Mouse (Mus musculus): ENCODE measurements around the gene Pias4. TPM values are rescaled to one million over a fixed set of nuclear protein-coding genes. Genes with fewer than 3 reads are reported as not detected.
A peak's percentile ranks its signal among the peaks of the same experiment; 100 is the strongest.
"Not testable (repeated sequence)": the region's sequence is repeated elsewhere in the genome, so short reads cannot be mapped to it uniquely, and the experiment has no call there.

The Pias4 gene
- polyA plus RNA-seq, 1 experiment from 2014 or later, result 59.2 TPM

- H3K4me2 ChIP-seq, result no peak overlapping the region
- H3K9me3 ChIP-seq, result no peaks in the 10 kb centered on the region
- H3K36me3 ChIP-seq (replicated peaks), result peaks cover 28% of the 10 kb centered on the region; the same call in 1 of the 2 replicates
- no peaks in the 10 kb centered on the region for H3K27me3 ChIP-seq (replicated peaks)
- no peak for ATAC-seq (replicated peaks)
- no peak overlapping the region for H3K9ac ChIP-seq
- peaks cover 26% of the 10 kb centered on the region for H3K4me1 ChIP-seq
- H3K4me3 ChIP-seq, result no peak overlapping the region
- WGBS, result 98% methylated on average over 9 of the region's 9 CpGs
- no peak overlapping the region for H3K27ac ChIP-seq
Observed at GRCm38 (mm10) chr10:81187161-81187560, 19.4 kb upstream of the Pias4 start.

GRCm38 (mm10) chr10:81184765-81185164, 17.0 kb upstream of the Pias4 start:
- no peaks in the 10 kb centered on the region for H3K9me3 ChIP-seq
- H3K4me1 ChIP-seq, result peaks cover 23% of the 10 kb centered on the region
- H3K27me3 ChIP-seq (replicated peaks), result no peaks in the 10 kb centered on the region
- H3K4me2 ChIP-seq, result no peak overlapping the region
- H3K36me3 ChIP-seq (replicated peaks), result peaks cover 38% of the 10 kb centered on the region
- H3K4me3 ChIP-seq, result no peak overlapping the region
- ATAC-seq (replicated peaks), result no peak
- H3K27ac ChIP-seq, result no peak overlapping the region
- WGBS, result 79% methylated on average over 4 of the region's 4 CpGs
- no peak overlapping the region for H3K9ac ChIP-seq

GRCm38 (mm10) chr10:81183805-81184204, 16.1 kb upstream of the Pias4 start, which contains the start of gene 4930442H23Rik:
4930442H23Rik (minus strand) TSS chr10:81183849.
- Histone ChIP-seq H3K4me3 (peak within 1 kb of the TSS; percentile 58), H3K9me3 (no peaks in the 10 kb centered on the region), H3K9ac (peak within 1 kb of the TSS; percentile 72), H3K4me1 (peaks cover 23% of the 10 kb centered on the region), H3K4me2 (peak within 1 kb of the TSS; percentile 53), H3K36me3 (replicated peaks) (peaks cover 48% of the 10 kb centered on the region), H3K27me3 (replicated peaks) (no peaks in the 10 kb centered on the region), H3K27ac (peak within 1 kb of the TSS; percentile 88)
- 86% methylated on average over 5 of the region's 5 CpGs for WGBS
- no peak for ATAC-seq (replicated peaks)

GRCm38 (mm10) chr10:81182336-81183333, 14.9 kb upstream of the Pias4 start, which contains the start of gene Dapk3:
Dapk3 (plus strand) TSS chr10:81183005.
- 4% methylated on average over 53 of the region's 53 CpGs for WGBS
- ATAC-seq (replicated peaks), result peak; percentile 94
- H3K9ac ChIP-seq, result peak within 1 kb of the TSS; percentile 72
- H3K36me3 ChIP-seq (replicated peaks), result peaks cover 60% of the 10 kb centered on the region
- peaks cover 33% of the 10 kb centered on the region for H3K4me1 ChIP-seq
- peak within 1 kb of the TSS; percentile 58 for H3K4me3 ChIP-seq
- H3K27me3 ChIP-seq (replicated peaks), result no peaks in the 10 kb centered on the region
- peak within 1 kb of the TSS; percentile 88 for H3K27ac ChIP-seq
- no peaks in the 10 kb centered on the region for H3K9me3 ChIP-seq
- H3K4me2 ChIP-seq, result peak within 1 kb of the TSS; percentile 53

GRCm38 (mm10) chr10:81181860-81182259, 14.1 kb upstream of the Pias4 start:
- not testable (repeated sequence) for H3K4me3 ChIP-seq; H3K9me3 ChIP-seq; H3K27me3 ChIP-seq (replicated peaks); ATAC-seq (replicated peaks); H3K4me2 ChIP-seq; H3K9ac ChIP-seq
- Histone ChIP-seq H3K4me1 (peaks cover 38% of the 10 kb centered on the region), H3K27ac (peak overlapping the region; percentile 56; the same call in 1 of the 2 replicates), H3K36me3 (replicated peaks) (peaks cover 59% of the 10 kb centered on the region)
- 75% methylated on average over 12 of the region's 12 CpGs for WGBS

GRCm38 (mm10) chr10:81180946-81181345, 13.2 kb upstream of the Pias4 start:
- H3K36me3 ChIP-seq (replicated peaks), result peaks cover 53% of the 10 kb centered on the region

GRCm38 (mm10) chr10:81179451-81180342, 12.0 kb upstream of the Pias4 start:
- Histone ChIP-seq H3K27ac (no peak overlapping the region), H3K27me3 (replicated peaks) (no peaks in the 10 kb centered on the region), H3K4me3 (no peak overlapping the region), H3K4me1 (peaks cover 53% of the 10 kb centered on the region), H3K9ac (no peak overlapping the region), H3K9me3 (no peaks in the 10 kb centered on the region), H3K4me2 (no peak overlapping the region), H3K36me3 (replicated peaks) (peaks cover 50% of the 10 kb centered on the region)
- WGBS, result 91% methylated on average over 32 of the region's 32 CpGs
- no peak for ATAC-seq (replicated peaks)

More at GRCm38 (mm10) chr10:81180946-81181345, 13.2 kb upstream of the Pias4 start:
- Histone ChIP-seq H3K4me1 (peaks cover 41% of the 10 kb centered on the region), H3K9me3 (no peaks in the 10 kb centered on the region), H3K4me3 (no peak overlapping the region), H3K27me3 (replicated peaks) (no peaks in the 10 kb centered on the region), H3K4me2 (no peak overlapping the region), H3K9ac (no peak overlapping the region), H3K27ac (no peak overlapping the region)
- 92% methylated on average over 13 of the region's 13 CpGs for WGBS
- ATAC-seq (replicated peaks), result no peak

- H3K4me1 ChIP-seq, result peaks cover 56% of the 10 kb centered on the region
- H3K9ac ChIP-seq, result peak overlapping the region; percentile 2; the same call in 1 of the 2 replicates
- H3K36me3 ChIP-seq (replicated peaks), result peaks cover 46% of the 10 kb centered on the region
- WGBS, result 93% methylated on average over 11 of the region's 11 CpGs
- H3K27ac ChIP-seq, result no peak overlapping the region
- H3K9me3 ChIP-seq, result no peaks in the 10 kb centered on the region
- no peak for ATAC-seq (replicated peaks)
- H3K27me3 ChIP-seq (replicated peaks), result no peaks in the 10 kb centered on the region
- H3K4me3 ChIP-seq, result no peak overlapping the region
- H3K4me2 ChIP-seq, result no peak overlapping the region
Observed at GRCm38 (mm10) chr10:81178927-81179326, 11.2 kb upstream of the Pias4 start.

GRCm38 (mm10) chr10:81177958-81178712, 10.4 kb upstream of the Pias4 start:
- no peaks in the 10 kb centered on the region for H3K27me3 ChIP-seq (replicated peaks)
- H3K4me1 ChIP-seq, result peaks cover 58% of the 10 kb centered on the region
- peak overlapping the region; percentile 94 for H3K9ac ChIP-seq
- H3K9me3 ChIP-seq, result no peaks in the 10 kb centered on the region
- peaks cover 46% of the 10 kb centered on the region for H3K36me3 ChIP-seq (replicated peaks)
- ATAC-seq (replicated peaks), result no peak
- peak overlapping the region; percentile 96 for H3K4me3 ChIP-seq
- H3K4me2 ChIP-seq, result peak overlapping the region; percentile 91
- H3K27ac ChIP-seq, result no peak overlapping the region
- 69% methylated on average over 14 of the region's 14 CpGs for WGBS

- ATAC-seq (replicated peaks), result no peak
- H3K9me3 ChIP-seq, result no peaks in the 10 kb centered on the region
- WGBS, result 13% methylated on average over 16 of the region's 16 CpGs
- H3K27ac ChIP-seq, result peak overlapping the region; percentile 94
- H3K4me3 ChIP-seq, result peak overlapping the region; percentile 96
- peaks cover 46% of the 10 kb centered on the region for H3K36me3 ChIP-seq (replicated peaks)
- no peaks in the 10 kb centered on the region for H3K27me3 ChIP-seq (replicated peaks)
- H3K9ac ChIP-seq, result peak overlapping the region; percentile 94
- H3K4me2 ChIP-seq, result peak overlapping the region; percentile 91
- H3K4me1 ChIP-seq, result peaks cover 63% of the 10 kb centered on the region
Observed at GRCm38 (mm10) chr10:81177491-81177925, 9.8 kb upstream of the Pias4 start.
